Mouse (Mus musculus) left cerebral cortex, postnatal 25 days (tissue): Measurements from ENCODE around the gene Srsf6. TPM values are rescaled to one million over a fixed set of nuclear protein-coding genes. Genes with fewer than 3 reads are reported as not detected.

ENCODE experiments used
- DNase-seq, 2 experiments: peaks; one replicate each; pipeline ENCODE4 v3.0.0; 2022; ENCODE audit warnings: low spot score in 2 of 2, mixed read lengths in 1 of 2
- intact Hi-C: fragments of 180-260 bp; cut with DNase I; formaldehyde crosslinking; loops from one replicate; pipeline ENCODE4 v1.15.1; 2025
- total RNA-seq, 2 experiments: library from RNA; stranded (reverse); gene quantifications; 2 replicates each; pipeline ENCODE4 v1.2.3; 2021

Srsf6 gene
- total RNA-seq, 2 experiments from 2014 or later = 99.0 to 105 TPM

GRCm38 (mm10) chr2:162973637-162974036 is 42.3 kb downstream of the Srsf6 start:
- intact Hi-C loops = no loop called here
- no peak for DNase-seq

- peak in 1 of 2 experiments; percentile 29 for DNase-seq
- intact Hi-C loops = no loop called here
Measured at GRCm38 (mm10) chr2:162975157-162975775, 43.9 kb downstream of the Srsf6 start.

- intact Hi-C loops = no loop called here
- DNase-seq = no peak
Measured at GRCm38 (mm10) chr2:162976001-162976400, 44.7 kb downstream of the Srsf6 start.

- DNase-seq = no peak
Measured at GRCm38 (mm10) chr2:162984381-162984780, 53.1 kb downstream of the Srsf6 start.

GRCm38 (mm10) chr2:162985923-162986322 is 54.6 kb downstream of the Srsf6 start:
- no peak for DNase-seq
- intact Hi-C loops = no loop called here

More at GRCm38 (mm10) chr2:162984381-162984780, 53.1 kb downstream of the Srsf6 start:
- intact Hi-C loops = no loop called here

Other genes with a start within 250 kb of the Srsf6 start
- gene L3mbtl1, start 11.9 kb downstream of the Srsf6 start, total RNA-seq = 10 to 100 TPM; 19.1 to 23.6 TPM
- gene Sgk2, start 55.8 kb downstream of the Srsf6 start, total RNA-seq = 1 to 10 TPM in 1 of 2 experiments, under 1 TPM in 1; 0.76 to 1.1 TPM
- 10 to 100 TPM; 31.2 to 33.9 TPM for gene Ift52, start 85.8 kb downstream of the Srsf6 start, total RNA-seq
- 1 to 10 TPM; 1.1 to 1.4 TPM for gene Mybl2, start 123.2 kb downstream of the Srsf6 start, total RNA-seq
- not detected for gene Gtsf1l, start 156.3 kb downstream of the Srsf6 start, total RNA-seq